ENCODE assay signal across 28 mouse cellular contexts in the genomic region with DNA sequence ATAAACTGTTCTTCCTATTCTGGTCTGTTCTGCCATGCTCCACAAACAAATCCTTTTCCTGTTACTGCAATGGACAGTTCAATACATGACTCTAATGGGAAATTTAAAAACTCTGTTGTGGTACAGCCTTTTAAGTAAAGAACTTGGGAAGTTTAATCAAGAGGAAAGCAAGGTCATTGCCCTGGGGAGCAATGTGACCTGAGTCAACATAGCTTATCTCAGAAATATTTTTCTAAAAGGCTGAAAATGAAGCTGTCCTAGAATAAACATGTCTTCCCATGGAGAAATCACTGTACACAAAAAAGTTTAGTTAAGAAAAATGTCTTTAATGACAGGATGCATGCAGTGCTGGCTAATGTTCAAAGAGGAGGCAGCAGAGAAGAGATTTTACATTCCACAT. TPM values are rescaled to one million over a fixed set of nuclear protein-coding genes. Genes with fewer than 3 reads are reported as not detected.
"Had no signal": no experiment of that assay in that cellular context is flagged by ENCODE, and none has a peak within 500 bp of the region (broad histone marks: within the 10 kb centered on the region; RNA-seq: fewer than 3 reads in every experiment).

No protein-coding gene starts in this region.

- H3K9me3 ChIP-seq: heart, embryonic 10.5 days; heart, embryonic 12.5 days; hindbrain, embryonic 10.5 days; hindbrain, embryonic 12.5 days; intestine, embryonic 15.5 days; kidney, embryonic 15.5 days; limb, embryonic 10.5 days; limb, embryonic 12.5 days; liver, embryonic 13.5 days had no signal

- ATAC-seq: hindbrain, embryonic 16.5 days; inflammation-experienced regulatory T-cells, adult 6 months; intestine, embryonic 15.5 days; intestine, postnatal 0 days had no signal

- H3K27me3 ChIP-seq: heart, embryonic 12.5 days; hindbrain, embryonic 12.5 days; intestine, embryonic 15.5 days; kidney, embryonic 15.5 days; limb, embryonic 12.5 days; liver, embryonic 13.5 days had no signal

- H3K36me3 ChIP-seq: intestine, embryonic 15.5 days; limb, embryonic 12.5 days had no signal

- H3K4me3 ChIP-seq: gastrocnemius, adult 2 months; heart, embryonic 10.5 days; heart, embryonic 12.5 days; hindbrain, embryonic 10.5 days; hindbrain, embryonic 12.5 days; intestine, embryonic 15.5 days; kidney, embryonic 15.5 days; layer of hippocampus, adult 2 months; left cerebral cortex, adult 2 months; limb, embryonic 10.5 days; limb, embryonic 12.5 days had no signal

- DNase-seq: gastrocnemius, adult 2 months; gastrocnemius, postnatal 10 days; gastrocnemius, postnatal 25 days; heart, adult 18-20 months; heart, postnatal 10 days; heart, postnatal 4 days; kidney, adult 18-20 months; kidney, adult 8-10 months; liver, embryonic 13.5 days had no signal

- H3K9ac ChIP-seq: heart, embryonic 12.5 days; hindbrain, embryonic 12.5 days; hindbrain, embryonic 14.5 days; intestine, embryonic 15.5 days; kidney, embryonic 15.5 days; limb, embryonic 12.5 days had no signal

- H3K27ac ChIP-seq: gastrocnemius, adult 2 months; heart, embryonic 10.5 days; hindbrain, embryonic 10.5 days; hindbrain, embryonic 12.5 days; hindbrain, embryonic 14.5 days; intestine, embryonic 15.5 days; kidney, embryonic 15.5 days; layer of hippocampus, adult 2 months; left cerebral cortex, adult 2 months; limb, embryonic 10.5 days; limb, embryonic 12.5 days; liver, embryonic 13.5 days had no signal

- H3K4me2 ChIP-seq: heart, embryonic 12.5 days; hindbrain, embryonic 12.5 days; hindbrain, embryonic 14.5 days; intestine, embryonic 15.5 days; kidney, embryonic 15.5 days; limb, embryonic 12.5 days had no signal

RNA-seq across cellular contexts. Expression of a gene that starts 37.5 kb away (rescaled TPM):
- polyA plus RNA-seq: heart, embryonic 14.5 days; hindbrain, embryonic 10.5 days; hindbrain, embryonic 12.5 days; inflammation-experienced regulatory T-cells, adult 6 months; liver, embryonic 13.5 days had no signal

RNA-seq across cellular contexts. Expression of a gene that starts 45.0 kb away (rescaled TPM):
- polyA plus RNA-seq: frontal cortex, adult 2 months; heart, embryonic 10.5 days; heart, embryonic 12.5 days; heart, embryonic 14.5 days; heart, embryonic 16.5 days; hindbrain, embryonic 10.5 days; hindbrain, embryonic 12.5 days; hindbrain, embryonic 14.5 days; hindbrain, embryonic 16.5 days; inflammation-experienced regulatory T-cells, adult 6 months; intestine, embryonic 15.5 days; intestine, postnatal 0 days; kidney, embryonic 15.5 days; limb, embryonic 10.5 days; limb, embryonic 12.5 days; limb, embryonic 14.5 days; liver, embryonic 13.5 days; liver, embryonic 16.5 days had no signal
